Mouse (Mus musculus): ENCODE results near the gene Plppr2. TPM values are rescaled to one million over a fixed set of nuclear protein-coding genes. Genes with fewer than 3 reads are reported as not detected.

Gene Plppr2
- total RNA-seq (2023): 0.56 TPM

DNA sequence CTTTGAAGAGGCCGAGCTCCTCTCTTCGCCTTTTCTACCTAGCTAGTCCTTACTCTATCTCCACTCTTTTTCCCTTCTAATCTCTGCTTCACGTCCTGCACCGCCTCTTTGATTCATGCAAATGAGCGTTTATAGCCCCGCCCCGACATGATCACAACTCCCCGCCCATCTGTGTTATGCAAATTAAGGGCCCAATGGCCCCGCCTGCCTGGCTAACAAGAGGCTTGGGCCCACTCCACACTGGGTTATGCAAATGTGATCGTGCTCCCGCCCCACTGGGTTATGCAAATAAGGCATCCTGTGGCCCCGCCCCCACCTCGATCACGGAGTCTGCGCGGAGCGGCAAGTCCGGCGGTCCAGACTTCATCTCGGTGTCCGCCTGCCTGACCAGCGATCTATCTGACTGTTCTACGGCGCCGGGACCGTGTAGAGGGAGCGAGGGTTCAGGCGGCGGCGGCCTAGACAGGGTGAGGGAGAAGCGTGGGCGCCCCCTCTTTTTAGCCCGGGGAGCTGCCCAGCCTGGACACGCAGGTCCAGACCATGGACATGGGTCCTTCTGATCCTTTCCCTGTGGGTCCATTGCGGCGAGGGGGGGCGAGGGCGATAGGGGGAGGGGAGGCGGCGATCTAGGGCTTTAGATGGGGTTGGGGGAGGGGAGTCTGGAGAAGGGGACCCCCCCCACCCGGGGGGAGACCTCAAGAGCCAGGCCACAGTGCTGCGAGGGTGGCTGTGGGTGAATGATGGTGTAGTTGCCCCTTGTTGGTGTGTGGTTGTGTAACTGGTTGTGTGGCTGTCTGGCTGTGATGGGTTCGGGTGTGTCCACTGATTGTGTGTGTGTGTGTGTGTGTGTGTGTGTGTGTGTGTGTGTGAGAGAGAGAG lies at the start of gene Plppr2:
Plppr2 (plus strand) TSS at position 342 of the 879 bp plus-strand sequence.

DNA sequence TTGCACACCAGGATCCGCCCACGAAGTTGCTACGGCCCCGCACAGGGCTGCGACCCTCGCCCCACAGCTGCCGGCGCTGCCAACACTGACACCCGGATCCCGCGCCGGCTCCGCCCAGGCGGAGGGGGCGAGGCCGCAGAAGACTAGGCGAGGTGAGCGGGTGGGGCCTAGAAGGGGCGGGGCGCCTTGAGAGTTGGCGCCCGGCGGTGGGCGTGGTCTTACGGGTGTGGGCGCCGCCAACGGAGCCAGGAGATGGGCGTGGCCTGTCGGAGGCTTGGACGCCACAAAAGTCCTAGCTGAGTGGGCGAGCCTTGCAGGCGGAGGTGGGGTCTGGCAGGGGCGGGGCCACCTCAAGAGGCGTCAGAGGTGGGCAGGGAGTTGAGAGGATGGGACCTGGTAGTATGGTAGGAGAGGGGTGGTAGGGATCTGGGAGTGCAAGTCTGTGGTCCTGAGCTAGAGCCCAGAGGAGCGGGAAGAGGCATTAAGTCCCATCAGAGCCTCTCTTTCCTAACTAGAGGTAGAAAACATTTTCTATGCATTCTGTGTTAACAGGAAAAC lies 18.7 kb upstream of the Plppr2 start, which contains the start of gene Rab3d:
Rab3d (minus strand) TSS at position 158 of the 558 bp plus-strand sequence.

DNA sequence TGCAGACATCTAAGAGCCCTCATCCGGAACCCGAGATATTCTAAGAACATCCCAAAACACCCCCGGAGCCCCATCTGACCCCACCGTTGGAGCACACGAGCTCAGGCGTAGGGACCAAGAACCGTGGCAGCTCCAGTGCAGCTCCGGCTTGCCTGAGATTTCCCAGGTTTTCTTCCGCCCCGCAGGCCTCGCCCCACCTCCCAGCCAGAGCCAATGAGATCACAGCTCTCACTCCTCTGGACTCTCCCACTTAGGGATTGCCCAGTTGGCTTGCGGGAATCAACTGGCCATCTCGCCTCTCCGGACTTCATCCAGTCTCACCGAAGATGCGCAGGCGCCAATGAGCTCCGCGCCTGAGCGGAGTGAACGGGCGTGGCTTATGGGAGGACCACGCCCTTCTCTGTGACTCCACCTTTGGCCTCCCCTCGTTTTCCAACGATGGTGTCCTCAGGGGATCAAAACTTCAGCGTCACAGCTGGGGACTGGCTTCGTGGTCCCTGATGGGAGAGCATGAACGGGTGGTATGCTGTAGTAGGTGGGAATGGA lies 9.6 kb upstream of the Plppr2 start, which contains the start of the genes Ccdc159 and Tmem205:
Ccdc159 (plus strand) TSS at position 264 of the 546 bp plus-strand sequence.
Tmem205 (minus strand) TSS at position 349 of the 546 bp plus-strand sequence.

DNA sequence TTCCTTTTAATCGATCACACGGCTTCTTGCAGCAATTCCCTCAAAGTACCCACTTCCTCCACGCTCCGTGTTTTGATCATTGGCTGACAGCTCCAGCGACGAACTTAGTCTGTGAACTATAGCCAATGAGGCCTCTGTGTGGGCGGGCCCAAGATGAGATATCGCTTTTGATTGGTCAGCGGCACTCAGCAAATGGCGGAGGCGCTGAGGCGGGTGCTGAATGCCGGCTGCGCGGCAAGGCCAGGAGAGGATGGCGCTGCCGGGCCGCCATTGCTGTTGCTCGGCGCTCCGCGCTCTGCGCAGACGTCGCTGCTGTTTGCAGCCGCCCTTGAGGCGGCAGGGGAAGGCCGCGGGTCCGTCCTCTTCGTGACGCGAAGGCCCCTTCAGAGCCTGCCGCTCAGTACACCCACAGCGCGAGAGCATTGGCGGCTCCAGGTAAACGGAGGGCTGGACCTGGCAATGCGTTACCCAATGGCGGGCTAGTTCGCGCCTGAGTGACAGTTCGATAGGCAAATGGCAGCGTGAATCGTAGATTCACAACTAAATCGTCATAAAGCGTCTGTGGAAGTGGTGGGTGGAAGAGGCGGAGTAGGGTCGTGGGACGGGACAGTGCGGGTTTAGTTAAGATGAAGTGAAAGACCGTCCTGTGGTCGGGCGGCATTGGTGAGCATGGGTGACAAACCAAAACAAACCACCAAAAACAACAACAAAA lies 18.9 kb downstream of the Plppr2 start, which contains the start of gene Swsap1:
Swsap1 (plus strand) TSS at position 186 of the 712 bp plus-strand sequence.

DNA sequence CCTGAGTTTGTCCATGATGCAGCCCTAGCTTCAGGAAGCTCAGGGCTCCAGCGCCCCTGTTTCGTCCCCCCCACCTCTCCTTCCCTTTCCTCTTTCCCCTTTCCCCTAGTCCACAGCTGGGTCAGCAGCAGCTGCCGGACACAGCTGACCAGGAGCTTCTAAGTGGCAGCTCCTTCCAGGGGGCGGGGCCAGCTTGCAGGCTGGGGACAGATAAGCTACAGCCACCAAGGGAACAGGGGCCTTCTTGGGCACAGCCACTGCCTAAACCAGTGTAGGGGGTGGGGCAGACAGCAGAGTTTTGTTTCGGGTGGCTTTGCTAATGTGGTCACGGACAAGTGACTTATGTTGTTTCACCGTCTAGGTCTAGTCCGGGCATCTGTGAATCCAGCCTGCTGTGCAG lies 26.6 kb downstream of the Plppr2 start, which contains the start of gene Epor:
Epor (minus strand) TSS at position 90 of the 400 bp plus-strand sequence.

DNA sequence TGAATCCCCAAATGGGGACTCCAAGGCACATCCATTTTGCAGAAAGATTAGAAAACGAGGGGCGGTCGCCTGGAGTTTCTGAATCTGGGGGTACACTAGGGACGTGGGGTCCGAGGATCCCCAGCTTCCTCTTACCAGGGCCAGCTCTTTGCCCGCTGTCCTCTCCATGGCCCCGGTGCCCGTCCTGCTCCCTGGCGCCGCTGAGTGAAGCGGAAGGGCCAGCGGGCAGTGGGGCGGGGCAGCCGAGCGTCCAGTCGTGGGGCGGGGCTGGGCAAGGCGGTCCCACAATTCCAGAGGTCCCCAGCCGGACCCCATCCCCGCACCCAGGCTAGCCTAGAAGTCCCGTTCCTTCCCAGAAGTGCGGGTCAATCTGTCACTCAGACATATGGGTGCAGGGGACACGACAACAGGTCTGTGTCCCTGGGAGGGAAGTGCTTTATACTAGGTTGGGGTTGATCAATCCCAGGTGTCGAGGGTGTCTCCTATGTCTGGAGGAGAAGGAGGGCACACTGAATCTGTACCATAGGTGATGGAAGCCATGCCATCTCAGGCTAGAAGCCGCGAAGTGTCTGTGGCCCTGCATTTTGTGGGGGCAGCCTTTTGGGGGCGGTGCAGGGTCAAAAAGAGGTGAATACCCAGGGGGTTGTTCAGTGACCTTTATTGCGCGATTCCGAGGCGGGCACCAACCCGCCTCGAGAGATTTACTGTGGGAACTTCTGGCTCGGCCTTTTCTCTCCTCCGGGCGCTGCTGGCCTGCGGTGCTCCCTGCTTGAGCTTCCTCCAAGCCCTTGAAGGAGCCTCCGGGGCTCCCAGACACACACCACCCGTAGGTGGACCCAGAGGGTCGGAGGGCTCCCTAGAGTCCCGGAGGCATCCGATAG lies 52.6 kb downstream of the Plppr2 start, which contains the start of gene Rgl3:
Rgl3 (minus strand) TSS at position 217 of the 881 bp plus-strand sequence.

Other genes starting within 250 kb of the Plppr2 start
- 45.3 TPM for gene Ldlr, start 213.6 kb upstream of the Plppr2 start, total RNA-seq (2023)
- gene Spc24, start 176.7 kb upstream of the Plppr2 start, total RNA-seq (2023): 1.6 TPM
- not detected for gene Kank2, start 138.3 kb upstream of the Plppr2 start, total RNA-seq (2023)
- gene Angptl8, start 101.5 kb upstream of the Plppr2 start, total RNA-seq (2023): not detected
- 6.3 TPM for gene Dock6, start 84.4 kb upstream of the Plppr2 start, total RNA-seq (2023)
- gene Rab3d, start 18.8 kb upstream of the Plppr2 start, total RNA-seq (2023): 6.6 TPM
- gene Ccdc159, start 9.6 kb upstream of the Plppr2 start, total RNA-seq (2023): not detected
- not detected for gene Tmem205, start 9.5 kb upstream of the Plppr2 start, total RNA-seq (2023)
- 7.1 TPM for gene Swsap1, start 18.7 kb downstream of the Plppr2 start, total RNA-seq (2023)
- 0.38 TPM for gene Epor, start 26.5 kb downstream of the Plppr2 start, total RNA-seq (2023)
- not detected for gene Rgl3, start 52.4 kb downstream of the Plppr2 start, total RNA-seq (2023)
- gene Ccdc151, start 65.6 kb downstream of the Plppr2 start, total RNA-seq (2023): not detected
- 72.4 TPM for gene Prkcsh, start 65.8 kb downstream of the Plppr2 start, total RNA-seq (2023)
- gene Elavl3, start 115.0 kb downstream of the Plppr2 start, total RNA-seq (2023): 0.15 TPM
- not detected for gene Gm49318, start 134.2 kb downstream of the Plppr2 start, total RNA-seq (2023)
- 26.8 TPM for gene Zfp653, start 134.3 kb downstream of the Plppr2 start, total RNA-seq (2023)
- 29.2 TPM for gene Ecsit, start 148.4 kb downstream of the Plppr2 start, total RNA-seq (2023)
- gene Cnn1, start 162.2 kb downstream of the Plppr2 start, total RNA-seq (2023): not detected
- gene Elof1, start 180.1 kb downstream of the Plppr2 start, total RNA-seq (2023): 30.4 TPM
- 167 TPM for gene Acp5, start 198.7 kb downstream of the Plppr2 start, total RNA-seq (2023)
- 11.3 TPM for gene Pigyl, start 219.8 kb downstream of the Plppr2 start, total RNA-seq (2023)

All from CD4-positive naive resting alpha-beta T cell, adult 76 days (primary cell).